Mouse (Mus musculus): ENCODE measurements at regions not wholly inside any gene's neighbourhood (a gene's known extent, or its start where the extent isn't known, plus 50 kb on each side); places are given as distances from the start of the nearest gene placed in this dataset.

- ATAC-seq (replicated peaks; ENCODE audit: poor library complexity), result no peak
Measured at GRCm38 (mm10) chr16:52789946-52790345, 336.1 kb upstream of the Alcam start.

GRCm38 (mm10) chr16:52747744-52748143 is 293.9 kb upstream of the Alcam start:
- ATAC-seq (replicated peaks; ENCODE audit: poor library complexity), result no peak

GRCm38 (mm10) chr16:52746186-52746585 is 292.3 kb upstream of the Alcam start:
- no peak for ATAC-seq (replicated peaks; ENCODE audit: poor library complexity)

- no peak for ATAC-seq (replicated peaks; ENCODE audit: poor library complexity)
Measured at GRCm38 (mm10) chr16:52744720-52745119, 290.8 kb upstream of the Alcam start.

GRCm38 (mm10) chr16:52742166-52742565 is 288.3 kb upstream of the Alcam start:
- no peak for ATAC-seq (replicated peaks; ENCODE audit: poor library complexity)

DNA sequence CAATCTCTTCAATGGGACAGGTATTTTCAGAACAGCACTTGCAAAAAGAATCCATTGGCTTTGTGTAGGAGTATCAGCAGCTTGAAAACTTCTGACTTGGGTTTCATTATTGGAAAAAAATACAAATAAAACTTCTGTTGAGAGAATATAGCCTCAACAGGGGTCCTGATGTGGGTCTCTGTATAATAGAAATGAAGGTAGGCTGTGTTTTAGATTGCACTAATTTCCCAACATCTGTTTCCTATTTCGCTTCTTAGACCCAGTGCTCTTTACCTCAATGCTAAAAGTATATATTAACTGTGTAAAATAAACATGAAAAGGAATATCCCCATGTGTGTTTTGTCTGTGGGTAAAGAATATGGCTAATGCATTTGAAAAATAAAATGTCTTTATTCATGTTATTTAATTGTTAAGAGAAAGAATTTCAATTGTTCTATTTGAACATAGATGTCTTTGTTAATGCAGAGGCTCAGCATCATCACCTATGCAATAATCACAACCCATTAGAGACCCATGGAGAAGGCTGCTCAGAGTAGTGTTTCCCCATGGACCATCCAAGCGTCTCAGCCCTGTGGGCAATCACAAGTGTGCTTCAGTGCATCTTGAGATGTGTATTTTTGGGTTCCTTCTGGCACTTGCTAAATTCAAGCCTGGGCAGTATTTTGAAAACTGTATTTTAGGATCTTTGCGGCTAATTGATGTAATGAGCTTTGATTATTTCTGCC is 272.4 kb upstream of the Alcam start:
- no peak for ATAC-seq (replicated peaks; ENCODE audit: poor library complexity)

- no peak for ATAC-seq (replicated peaks; ENCODE audit: poor library complexity)
Measured at GRCm38 (mm10) chr16:52718231-52718932, 264.5 kb upstream of the Alcam start.

DNA sequence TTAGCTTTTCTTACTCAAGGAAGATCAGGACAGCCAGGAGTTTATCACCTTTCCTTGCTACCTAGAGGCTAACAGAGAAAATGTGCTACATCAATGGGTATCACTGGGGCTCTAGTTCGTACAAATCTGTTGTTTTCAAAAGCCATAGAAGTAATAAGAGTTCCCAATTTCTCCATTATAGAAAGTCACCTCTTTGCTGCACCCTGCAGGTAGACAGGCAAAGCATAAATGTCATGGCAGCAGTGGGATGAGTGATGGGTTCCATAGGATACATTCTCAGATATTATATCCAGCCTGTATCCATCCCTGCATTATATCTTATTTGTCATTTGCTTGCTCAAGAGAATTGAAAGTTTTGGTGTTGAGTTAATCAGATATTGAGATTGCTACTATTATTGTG is 236.4 kb upstream of the Alcam start:
- no peak for ATAC-seq (replicated peaks; ENCODE audit: poor library complexity)

DNA sequence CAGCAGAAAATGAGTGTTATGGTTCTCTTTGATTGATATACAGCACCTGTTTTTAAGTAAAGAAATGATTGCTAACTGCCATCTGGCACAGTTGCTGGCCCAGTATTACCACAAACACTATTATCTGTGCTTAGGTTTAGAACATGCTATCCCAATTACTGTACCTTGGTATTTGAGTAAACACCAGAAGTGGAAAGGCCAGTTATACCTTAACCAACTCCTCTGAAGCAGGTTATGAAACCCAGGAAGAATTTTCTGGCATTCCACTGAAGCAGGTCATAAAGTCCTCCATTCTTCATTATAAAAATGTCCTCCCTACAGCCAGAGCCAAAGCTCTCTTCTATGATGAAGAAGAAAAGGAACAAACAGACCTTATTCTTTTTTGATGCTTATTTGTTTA is 201.0 kb upstream of the Alcam start:
- ATAC-seq (replicated peaks; ENCODE audit: poor library complexity), result no peak
